Mouse (Mus musculus): ENCODE measurements around the gene Secisbp2.

DNA sequence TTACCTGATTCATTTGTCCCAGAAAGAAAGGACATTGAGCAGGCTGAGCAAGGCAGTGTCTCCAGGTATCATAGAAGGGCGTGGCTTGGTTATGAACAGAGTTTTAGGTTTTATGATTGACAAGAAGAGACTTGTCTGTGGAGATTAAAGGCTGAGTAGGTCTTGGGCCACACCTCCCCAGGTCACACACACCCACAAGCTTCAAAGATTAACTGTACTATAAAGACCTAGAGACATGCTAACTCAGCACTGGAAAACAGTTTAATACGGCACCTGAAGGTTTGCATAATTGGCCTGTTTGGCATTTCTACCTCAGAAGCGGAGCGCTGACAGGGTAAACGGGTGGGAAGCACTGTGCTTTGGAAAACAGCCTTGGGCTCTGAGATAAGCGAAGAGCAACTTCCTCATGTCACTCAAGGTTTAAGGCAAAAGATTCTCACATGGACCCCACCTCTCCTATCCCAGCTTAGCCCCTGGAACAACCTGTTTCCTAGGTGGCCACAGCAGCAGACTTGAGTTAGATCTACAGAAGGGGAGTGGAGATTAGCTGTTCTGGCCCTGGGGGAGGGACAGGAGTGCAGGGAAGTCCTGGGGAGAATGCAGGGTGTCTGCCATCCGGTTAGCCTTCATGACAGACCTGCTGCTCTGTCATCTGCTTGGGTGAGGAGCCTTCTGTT is 33.9 kb downstream of the Secisbp2 start:
- no peak for TF ChIP-seq POLR2A (IDR thresholded peaks at IDR 0.05; ENCODE audit: insufficient read length, low read depth)
- TF ChIP-seq TCF3 (IDR thresholded peaks at IDR 0.05; ENCODE audit: insufficient read length, low read depth): no peak
- TF ChIP-seq MAX (IDR thresholded peaks at IDR 0.05; ENCODE audit: low read depth): no peak
- TF ChIP-seq POLR2AphosphoS2 (IDR thresholded peaks at IDR 0.05; ENCODE audit: insufficient read length, low read depth): no peak
- no peak for TF ChIP-seq TCF12 (IDR thresholded peaks at IDR 0.05; ENCODE audit: insufficient read depth, poor library complexity, severe bottlenecking)
- no peak for TF ChIP-seq MYOG (IDR thresholded peaks at IDR 0.05; ENCODE audit: control insufficient read depth in 1 of 3, insufficient read depth in 1 of 3, insufficient read length in 2 of 3, low read depth in 2 of 3)
- TF ChIP-seq USF1 (IDR thresholded peaks at IDR 0.05; ENCODE audit: low read depth): no peak
- no peak for TF ChIP-seq CEBPB (IDR thresholded peaks at IDR 0.05; ENCODE audit: insufficient read depth, poor library complexity, severe bottlenecking)
